Mouse (Mus musculus) 416B (cell line): ENCODE measurements around the gene Eif5a.

Experiments
- DNase-seq: peaks from one replicate; pipeline ENCODE4 v3.0.0; 2011; ENCODE audit warnings: low read depth

Eif5a gene

GRCm38 (mm10) chr11:69876867-69877266, 44.9 kb downstream of the Eif5a start:
- peak; percentile 94 for DNase-seq

- peak; percentile 85 for DNase-seq
Observed at GRCm38 (mm10) chr11:69876186-69876585, 45.6 kb downstream of the Eif5a start.

- no peak for DNase-seq
Observed at GRCm38 (mm10) chr11:69872451-69872850, 49.3 kb downstream of the Eif5a start.

- DNase-seq, result no peak
Observed at GRCm38 (mm10) chr11:69871822-69872221, 49.9 kb downstream of the Eif5a start.

- no peak for DNase-seq
Observed at GRCm38 (mm10) chr11:69870289-69871069, 51.3 kb downstream of the Eif5a start.

GRCm38 (mm10) chr11:69867335-69867734, 54.4 kb downstream of the Eif5a start:
- DNase-seq, result no peak
